Mouse (Mus musculus) G1E (cell line): ENCODE measurements around the gene Mfsd1.

Source experiments
- CTCF ChIP-seq: IDR thresholded peaks from 2 replicates; pipeline ENCODE4 v1.5.1; 2012; ENCODE audit warnings: low read depth, low read length, inconsistent platforms, mixed read lengths
- GATA1 ChIP-seq: IDR thresholded peaks from 2 replicates; pipeline ENCODE4 v1.6.1; 2012; ENCODE audit warnings: borderline replicate concordance, low read length, inconsistent platforms, mixed read lengths
- TAL1 ChIP-seq: conservative IDR thresholded peaks from 2 replicates; pipeline ENCODE4 v1.6.1; 2012; ENCODE audit warnings: low read depth, low read length, inconsistent platforms, mixed read lengths

DNA sequence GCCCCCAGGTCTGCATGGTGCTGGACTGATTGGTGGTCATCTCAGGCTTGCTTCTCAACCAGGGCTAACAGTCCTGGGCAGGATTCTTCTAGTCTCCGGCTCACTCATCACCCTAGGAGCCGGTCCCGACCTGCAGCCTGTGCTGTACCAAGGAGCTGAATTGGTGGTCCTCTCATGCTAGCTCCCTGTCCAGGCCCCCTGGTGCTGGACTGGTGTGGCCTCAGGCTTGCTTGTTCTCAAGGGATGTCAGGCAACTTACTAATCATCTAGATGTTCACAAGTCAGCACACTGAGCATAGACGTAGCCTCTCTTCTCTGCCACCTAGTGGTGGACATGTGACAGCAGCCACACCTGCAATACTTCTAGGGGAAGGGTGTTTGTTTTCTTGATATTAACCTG is 9.6 kb upstream of the Mfsd1 start:
- TF ChIP-seq GATA1 (no peak), CTCF (peak; percentile 47; the same call in 1 of the 2 replicates), TAL1 (no peak)
